Mouse (Mus musculus) heart, embryonic 14.5 days (tissue): ENCODE measurements around the gene Bsdc1. TPM values are rescaled to one million over a fixed set of nuclear protein-coding genes. Genes with fewer than 3 reads are reported as not detected.

Source experiments
- ATAC-seq: fragments of 200-750 bp; cut with Nextera tagmentation; 2 replicates; pipeline ENCODE4 v1.8.0; 2017; ENCODE audit warnings: low read depth, moderate TSS enrichment; ENCODE audit not compliant: insufficient number of reproducible peaks, insufficient read depth, low FRiP score
- H3K27ac ChIP-seq, 2 experiments: fragments of 200-500 bp in 1 of 2; fragments of 300-500 bp in 1 of 2; sonication (generic) in 1 of 2; replicated peaks in 1 of 2; 2 replicates each; pipeline ENCODE4 v1.5.1; 2012 to 2014; ENCODE audit warnings: low read depth in 2 of 2, low read length in 2 of 2, control low read depth in 1 of 2, mild to moderate bottlenecking in 1 of 2, mixed read lengths in 1 of 2; ENCODE audit not compliant: control insufficient read depth in 1 of 2, insufficient read depth in 1 of 2
- H3K27me3 ChIP-seq: fragments of 300-500 bp; sonication (generic); 2 replicates; pipeline ENCODE4 v1.6.1; 2014; ENCODE audit warnings: mild to moderate bottlenecking, low read length, control low read depth; ENCODE audit not compliant: control insufficient read depth, insufficient read depth
- H3K36me3 ChIP-seq: fragments of 300-500 bp; sonication (generic); 2 replicates; pipeline ENCODE4 v1.6.1; 2014; ENCODE audit warnings: mild to moderate bottlenecking, control low read depth, low read length, mixed read lengths; ENCODE audit not compliant: control insufficient read depth, insufficient read depth
- H3K4me1 ChIP-seq, 2 experiments: fragments of 200-500 bp in 1 of 2; fragments of 300-500 bp in 1 of 2; sonication (generic) in 1 of 2; 2 replicates each; pipeline ENCODE4 v1.6.1; 2012 to 2014; ENCODE audit warnings: low read length in 2 of 2, control low read depth in 1 of 2, mixed read lengths in 1 of 2; ENCODE audit not compliant: control insufficient read depth in 2 of 2, insufficient read depth in 2 of 2
- H3K4me2 ChIP-seq: fragments of 300-500 bp; sonication (generic); 2 replicates; pipeline ENCODE4 v1.6.1; 2014; ENCODE audit warnings: mild to moderate bottlenecking, low read length
- H3K4me3 ChIP-seq, 2 experiments: fragments of 200-500 bp in 1 of 2; fragments of 300-500 bp in 1 of 2; sonication (generic) in 1 of 2; 2 replicates each; pipeline ENCODE4 v1.5.1; 2012 to 2014; ENCODE audit warnings: low read length in 2 of 2, mild to moderate bottlenecking in 2 of 2, control low read depth in 1 of 2, low read depth in 1 of 2, moderate library complexity in 1 of 2; ENCODE audit not compliant: control insufficient read depth in 1 of 2, insufficient read depth in 1 of 2
- H3K9ac ChIP-seq: fragments of 300-500 bp; sonication (generic); 2 replicates; pipeline ENCODE4 v1.6.1; 2014; ENCODE audit warnings: mild to moderate bottlenecking, low read length
- H3K9me3 ChIP-seq: fragments of 300-500 bp; sonication (generic); 2 replicates; pipeline ENCODE4 v1.6.1; 2016; ENCODE audit warnings: low read length, control low read depth; ENCODE audit not compliant: control insufficient read depth
- WGBS: fragments of 180-500 bp; shearing (Covaris S2); extraction: QIAGEN DNeasy Blood & Tissue Kit; methylation state at CpG from one replicate; pipeline ENCODE4 v1.1.7; 2014; 5-methylcytosine and 5-hydroxymethylcytosine counted together
- polyA plus RNA-seq: library from polyadenylated mRNA; unstranded; fragments of >200 nt; fragmentation: Nextera tagmentation; extraction: Ambion mirVana; gene quantifications from 2 replicates; pipeline ENCODE4 v1.2.1, GENCODE M21; 2014

Gene Bsdc1
- polyA plus RNA-seq, 1 experiment from 2014 or later, result 25.5 TPM

DNA sequence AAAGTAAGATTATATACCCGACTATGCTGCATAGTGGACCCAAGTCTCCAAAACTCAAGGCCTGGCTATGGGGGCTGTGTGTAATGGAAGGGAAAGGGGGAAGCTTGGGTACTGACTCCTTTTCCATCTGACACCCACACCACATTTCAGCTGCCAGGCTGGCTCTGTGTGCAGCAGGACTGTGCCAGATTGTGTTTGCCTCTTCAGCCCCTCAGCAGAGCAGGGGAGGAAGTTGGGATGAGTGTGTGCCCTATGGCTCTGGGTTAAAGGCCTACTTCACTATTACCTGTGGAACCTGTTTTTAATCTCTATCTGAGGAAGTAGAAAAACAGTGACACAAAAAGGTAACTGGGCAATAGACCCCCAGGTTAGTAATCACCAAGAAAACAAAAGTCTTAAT, 19.7 kb downstream of the Bsdc1 start:
- H3K9me3 ChIP-seq, result no peaks in the 10 kb centered on the region
- H3K36me3 ChIP-seq, result peaks cover 98% of the 10 kb centered on the region
- H3K27me3 ChIP-seq, result no peaks in the 10 kb centered on the region
- no peaks in the 10 kb centered on the region for H3K4me1 ChIP-seq
- no peak overlapping the region for H3K9ac ChIP-seq
- 80% methylated on average over 1 of the region's 1 CpGs for WGBS
- H3K27ac ChIP-seq, result no peak overlapping the region
- no peak overlapping the region for H3K4me2 ChIP-seq
- ATAC-seq, result no peak
- no peak overlapping the region for H3K4me3 ChIP-seq

DNA sequence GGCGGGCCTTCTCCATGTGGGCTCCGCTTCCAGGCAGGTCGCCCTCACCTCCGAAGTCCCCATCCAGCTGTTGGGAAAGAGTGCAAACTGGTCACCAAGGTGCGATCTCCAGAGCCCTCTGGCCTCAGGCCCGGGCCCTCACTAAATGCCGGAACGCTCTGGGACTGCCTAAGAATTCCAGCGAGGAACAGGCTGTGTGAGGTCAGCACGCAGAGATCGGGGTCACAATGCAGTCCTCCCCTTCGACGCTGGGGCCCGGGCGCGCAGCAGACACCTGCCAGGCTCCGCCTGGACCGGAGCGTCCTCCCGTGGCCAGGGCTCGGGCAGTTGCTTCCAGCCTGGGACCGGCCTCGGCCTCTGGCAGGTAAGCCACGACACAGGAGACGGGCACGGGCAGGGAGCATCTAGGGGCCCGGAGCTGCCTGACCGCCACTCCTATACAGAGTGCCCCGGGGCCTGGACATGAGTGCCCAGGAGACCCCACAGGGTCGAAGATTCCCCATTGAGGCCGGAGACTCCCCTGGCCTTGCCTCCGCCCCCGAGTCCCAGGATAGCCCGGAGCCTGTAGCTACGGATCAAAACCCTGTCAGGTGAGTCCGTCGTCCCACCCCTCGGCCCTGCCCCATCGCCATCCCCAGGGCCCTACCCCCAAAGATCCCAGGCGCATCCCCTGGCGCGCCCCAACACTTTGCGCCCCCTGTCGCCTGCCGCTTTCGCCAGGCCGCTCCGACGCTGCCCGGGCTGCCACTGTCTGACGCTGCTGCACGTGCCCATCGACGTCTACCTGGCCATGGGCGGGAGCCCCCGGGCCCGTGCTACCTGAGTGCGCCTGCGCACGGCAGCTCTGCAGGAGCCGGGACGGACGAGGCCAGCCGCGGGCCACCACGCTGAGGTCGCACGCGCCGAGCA, 29.8 kb downstream of the Bsdc1 start, which contains the start of the genes Tssk3 and Fam229a:
Tssk3 (minus strand) TSS at position 51 of the 909 bp plus-strand sequence.
Fam229a (plus strand) TSS at position 219 of the 909 bp plus-strand sequence.
- Histone ChIP-seq H3K27ac (no peak within 1 kb of the TSS), H3K4me3 (peak within 1 kb of the TSS; percentile 29 to 38), H3K9ac (peak within 1 kb of the TSS; percentile 4), H3K9me3 (no peaks in the 10 kb centered on the region), H3K36me3 (peaks cover 32% of the 10 kb centered on the region), H3K4me2 (peak within 1 kb of the TSS; percentile 74), H3K4me1 (peaks cover 7 to 11% of the 10 kb centered on the region in 2 experiments; a peak in 3 of 4 replicates), H3K27me3 (peaks cover 20% of the 10 kb centered on the region)
- 0 out of 2 replicates have a peak, but pooled peaks have one; percentile 41 for ATAC-seq
- WGBS, result 4% methylated on average over 68 of the region's 70 CpGs

DNA sequence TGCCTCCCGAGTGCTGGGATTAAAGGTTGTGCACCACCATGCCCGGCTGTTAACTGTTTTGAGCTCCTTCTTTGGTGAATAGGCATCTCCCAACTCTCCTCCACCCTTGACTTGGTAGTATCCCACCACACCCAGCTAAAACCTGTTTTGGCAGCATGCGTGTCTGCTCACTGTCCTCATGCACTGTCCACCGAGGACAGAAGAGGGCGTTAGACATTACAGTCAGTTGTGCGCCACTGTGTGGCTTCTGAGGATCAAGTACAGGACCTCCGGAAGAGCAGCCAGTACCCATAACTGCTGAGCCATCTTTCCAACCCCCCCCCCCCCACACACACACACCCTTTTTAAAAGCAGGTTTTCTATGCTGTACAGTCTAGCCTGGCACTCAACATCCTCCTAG, 33.3 kb downstream of the Bsdc1 start:
- Histone ChIP-seq H3K9ac (no peak overlapping the region), H3K4me3 (no peak overlapping the region), H3K27me3 (peaks cover 20% of the 10 kb centered on the region), H3K9me3 (no peaks in the 10 kb centered on the region), H3K4me2 (no peak overlapping the region), H3K4me1 (peaks cover 19% of the 10 kb centered on the region in 2 experiments; a peak in 3 of 4 replicates), H3K36me3 (no peaks in the 10 kb centered on the region), H3K27ac (peak overlapping the region in 1 of 2 experiments; percentile 28; a peak in 1 of 4 replicates)
- WGBS, result 65% methylated on average over 7 of the region's 7 CpGs
- no peak for ATAC-seq

DNA sequence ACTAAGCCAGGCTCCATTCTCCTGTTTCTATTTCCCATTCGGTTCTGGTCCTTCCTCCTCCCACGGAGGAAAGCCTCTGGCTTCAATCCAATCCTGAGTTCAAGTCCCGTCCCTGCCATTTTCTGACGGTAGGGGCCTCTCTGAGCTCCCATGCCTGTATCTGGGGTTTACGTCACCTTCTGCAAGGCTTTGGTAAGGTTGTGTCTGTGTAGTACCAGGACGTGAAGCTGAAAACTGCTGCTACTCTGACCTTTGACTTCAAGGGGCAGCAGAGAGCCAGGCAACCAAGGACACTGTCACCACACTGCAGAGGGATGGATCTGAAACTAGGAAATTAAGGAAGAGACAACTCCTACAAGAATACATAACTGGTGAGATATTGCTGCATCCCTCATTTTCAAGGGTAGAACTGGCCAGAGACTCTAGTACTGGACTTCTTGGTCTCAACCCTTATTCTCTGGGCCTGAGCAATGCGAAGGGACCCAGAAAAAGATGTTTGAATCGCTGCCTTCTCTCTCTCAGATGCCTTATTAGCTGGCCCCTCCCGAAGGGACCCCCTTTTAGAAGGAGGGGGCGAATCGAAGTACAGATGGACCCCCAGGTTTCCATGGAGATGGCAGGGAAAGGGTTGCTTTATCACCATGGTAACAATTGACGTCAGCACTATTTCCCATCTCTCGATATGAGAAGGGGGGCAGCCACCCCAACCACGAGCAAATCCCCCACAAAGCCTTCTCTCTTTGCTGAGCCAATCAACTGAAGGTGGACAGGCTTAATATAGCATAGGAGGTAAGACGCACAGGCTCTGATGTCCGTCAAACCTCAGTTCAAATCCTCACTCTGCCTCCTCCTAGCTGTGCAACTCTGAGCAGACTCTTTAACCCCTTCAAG, 34.5 kb downstream of the Bsdc1 start:
- H3K36me3 ChIP-seq, result no peaks in the 10 kb centered on the region
- no peaks in the 10 kb centered on the region for H3K9me3 ChIP-seq
- peaks cover 15% of the 10 kb centered on the region for H3K27me3 ChIP-seq
- H3K27ac ChIP-seq, result peak overlapping the region; percentile 76 to 78
- H3K4me3 ChIP-seq, result no peak overlapping the region
- H3K4me2 ChIP-seq, result peak overlapping the region; percentile 29
- 31% methylated on average over 16 of the region's 16 CpGs for WGBS
- H3K4me1 ChIP-seq, result peaks cover 23 to 25% of the 10 kb centered on the region in 2 experiments; a peak in 3 of 4 replicates
- 0 out of 2 replicates have a peak overlapping the region, but pooled peaks have one; percentile 3 for H3K9ac ChIP-seq
- ATAC-seq, result no peak

DNA sequence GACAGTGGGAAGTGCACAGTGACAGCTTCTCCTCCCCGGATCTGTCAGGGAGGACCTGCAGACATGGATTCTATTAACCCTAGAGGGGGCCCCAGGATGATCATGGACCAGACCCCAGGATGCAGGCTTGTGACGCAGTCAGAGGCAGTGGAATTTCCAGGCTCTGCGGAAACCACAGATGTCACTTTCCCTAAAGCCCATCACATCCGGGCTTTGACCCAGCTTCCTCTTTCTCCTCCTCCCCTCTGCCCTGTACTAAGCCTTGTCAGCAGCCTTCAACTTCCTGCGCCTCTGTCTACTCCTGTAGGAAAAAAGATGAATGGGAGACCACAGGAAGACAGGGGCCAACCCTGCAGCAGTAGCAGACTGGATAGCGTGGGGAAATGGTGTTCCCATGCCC, 35.2 kb downstream of the Bsdc1 start:
- Histone ChIP-seq H3K4me2 (peak overlapping the region; percentile 29), H3K4me1 (peaks cover 19 to 25% of the 10 kb centered on the region in 2 experiments), H3K9me3 (no peaks in the 10 kb centered on the region), H3K36me3 (no peaks in the 10 kb centered on the region), H3K27ac (peak overlapping the region; percentile 76 to 78), H3K9ac (peak overlapping the region; percentile 3; the same call in 1 of the 2 replicates), H3K27me3 (peaks cover 9% of the 10 kb centered on the region), H3K4me3 (no peak overlapping the region)
- 30% methylated on average over 6 of the region's 6 CpGs for WGBS
- 0 out of 2 replicates have a peak, but pooled peaks have one; percentile 7 for ATAC-seq

DNA sequence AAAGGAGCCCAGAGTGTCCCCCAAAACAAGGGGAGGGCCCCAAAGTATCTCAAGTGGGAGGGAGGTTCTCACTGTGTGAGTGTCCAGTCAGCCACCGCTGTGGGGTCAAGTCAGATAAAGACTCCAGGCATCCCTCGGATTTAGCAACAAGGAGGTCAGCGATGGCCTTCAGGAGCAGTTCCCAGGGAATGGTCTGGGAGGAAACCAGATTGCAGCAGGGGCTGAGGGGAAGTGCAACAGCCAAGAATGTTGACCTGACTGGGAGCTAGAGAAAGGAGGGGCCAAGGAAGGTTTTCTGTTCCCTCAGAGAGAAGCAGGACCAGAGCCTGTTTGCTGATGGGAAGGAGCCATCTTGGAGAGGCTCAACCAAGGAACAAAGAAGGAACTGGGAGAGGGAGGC, 37.6 kb downstream of the Bsdc1 start:
- H3K36me3 ChIP-seq, result no peaks in the 10 kb centered on the region
- H3K4me3 ChIP-seq, result no peak overlapping the region
- H3K4me2 ChIP-seq, result no peak overlapping the region
- no peaks in the 10 kb centered on the region for H3K27me3 ChIP-seq
- 16% methylated on average over 3 of the region's 3 CpGs for WGBS
- no peaks in the 10 kb centered on the region for H3K9me3 ChIP-seq
- ATAC-seq, result no peak
- H3K4me1 ChIP-seq, result peaks cover 38% of the 10 kb centered on the region in 2 experiments
- H3K9ac ChIP-seq, result no peak overlapping the region
- peak overlapping the region; percentile 69 to 95 for H3K27ac ChIP-seq

DNA sequence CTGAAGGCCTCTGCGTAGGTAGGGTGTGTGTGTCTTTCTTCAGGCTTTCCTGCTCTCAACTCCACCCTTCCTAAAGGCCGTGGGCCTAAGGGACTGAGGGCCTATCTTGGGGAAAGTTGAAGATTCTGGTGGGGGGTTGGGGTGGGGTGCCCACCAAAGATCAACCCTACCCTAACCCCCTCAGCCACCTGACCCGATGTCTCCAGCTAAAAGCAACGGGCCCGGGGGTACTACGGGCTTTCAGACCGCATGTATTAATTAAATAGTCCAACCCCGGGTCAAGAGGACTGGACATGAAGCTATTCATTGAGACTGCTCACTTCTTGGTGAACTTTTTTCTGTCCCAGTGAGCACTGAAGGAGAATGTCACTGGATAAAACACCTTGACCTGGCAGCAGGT, 38.6 kb downstream of the Bsdc1 start:
- peak overlapping the region; percentile 55 to 58; a peak in 3 of 4 replicates for H3K4me3 ChIP-seq
- ATAC-seq, result no peak
- no peaks in the 10 kb centered on the region for H3K27me3 ChIP-seq
- peak overlapping the region; percentile 84 for H3K9ac ChIP-seq
- peak overlapping the region; percentile 63 for H3K4me2 ChIP-seq
- 84% methylated on average over 8 of the region's 8 CpGs for WGBS
- no peaks in the 10 kb centered on the region for H3K9me3 ChIP-seq
- no peaks in the 10 kb centered on the region for H3K36me3 ChIP-seq
- peaks cover 43 to 44% of the 10 kb centered on the region in 2 experiments for H3K4me1 ChIP-seq
- peak overlapping the region; percentile 87 to 95 for H3K27ac ChIP-seq
